Mouse (Mus musculus): ENCODE data around the gene Grid2ip. TPM values are rescaled to one million over a fixed set of nuclear protein-coding genes. Genes with fewer than 3 reads are reported as not detected.
"Not testable (repeated sequence)": the region's sequence is repeated elsewhere in the genome, so short reads cannot be mapped to it uniquely, and the experiment has no call there.

Gene Grid2ip
- total RNA-seq, 2 experiments from 2014 or later = 3.7 to 4.1 TPM

DNA sequence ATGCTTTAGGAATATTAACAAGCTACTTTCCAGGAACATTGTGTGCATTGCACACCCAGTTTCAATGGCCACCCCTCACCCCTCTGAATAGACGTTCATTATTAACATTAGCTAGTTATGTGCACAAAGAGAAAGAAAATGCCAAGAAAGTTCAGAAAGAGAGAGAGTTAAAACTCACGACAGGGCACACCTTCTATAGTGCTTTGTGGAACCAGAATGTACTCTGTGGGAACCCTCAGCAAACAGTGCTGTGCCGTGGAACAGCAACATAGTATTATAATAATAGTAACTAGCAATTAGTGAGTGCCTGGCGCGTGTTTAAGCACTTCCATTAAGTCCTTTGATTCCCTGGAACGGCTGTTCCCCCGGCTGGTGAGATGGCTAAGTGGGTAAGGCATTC is 4.3 kb downstream of the Grid2ip start:
- intact Hi-C loops (cut with DNase I) = no loop called here
- DNase-seq = no peak

GRCm38 (mm10) chr5:143363678-143364615 is 6.8 kb downstream of the Grid2ip start:
- DNase-seq = peak; percentile 90
- intact Hi-C loops (cut with DNase I) = no loop called here

DNA sequence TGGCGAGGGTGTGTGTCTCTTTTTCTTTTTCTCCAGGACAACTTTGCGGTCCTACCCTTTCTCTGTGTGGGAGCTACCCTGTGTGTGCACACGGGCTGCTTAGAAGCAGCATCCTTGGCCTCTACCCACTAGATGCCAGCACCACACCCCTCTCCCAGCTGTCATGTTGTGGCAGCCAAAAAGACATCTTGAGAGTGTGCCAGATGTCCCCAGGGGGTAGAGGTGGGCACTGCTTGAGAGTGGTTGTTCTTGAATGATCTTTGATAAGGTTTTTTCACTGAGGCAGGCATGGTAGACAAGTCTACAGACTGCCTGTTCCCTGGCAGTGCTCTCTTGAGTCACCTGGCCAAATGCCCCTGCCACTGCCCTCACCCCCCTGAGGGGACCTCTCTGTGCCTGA is 10.8 kb downstream of the Grid2ip start:
- intact Hi-C loops (cut with DNase I) = no loop called here
- DNase-seq = peak; percentile 89

- intact Hi-C loops (cut with DNase I) = no loop called here
- peak; percentile 70 for DNase-seq
Observed at GRCm38 (mm10) chr5:143369611-143370255, 12.6 kb downstream of the Grid2ip start.

- DNase-seq = peak; percentile 84
- intact Hi-C loops (cut with DNase I) = no loop called here
Observed at GRCm38 (mm10) chr5:143370416-143371145, 13.4 kb downstream of the Grid2ip start.

- intact Hi-C loops (cut with DNase I) = no loop called here
Observed at GRCm38 (mm10) chr5:143371146-143371510, 14.0 kb downstream of the Grid2ip start.

DNA sequence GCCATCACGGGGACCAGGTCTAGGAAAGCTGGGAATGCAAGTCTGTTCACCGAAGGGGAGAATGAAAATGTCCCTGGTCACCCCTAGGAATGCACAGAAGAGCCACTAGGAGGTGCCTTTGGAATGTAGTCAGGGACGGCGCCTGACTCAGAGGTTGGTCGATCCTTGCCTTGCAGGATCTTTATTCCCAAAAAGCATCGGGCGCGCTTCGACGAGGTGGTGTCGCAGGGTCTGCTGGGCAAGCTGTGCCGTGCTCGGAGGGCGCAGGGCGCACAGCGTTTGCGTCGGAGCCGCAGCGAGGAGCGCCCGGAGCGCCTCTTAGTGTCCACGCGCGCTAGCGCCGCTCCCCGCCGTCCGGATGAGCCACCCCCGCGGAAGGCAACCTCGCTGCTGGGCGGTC is 15.7 kb downstream of the Grid2ip start:
- no peak for DNase-seq
- intact Hi-C loops (cut with DNase I) = no loop called here

More at GRCm38 (mm10) chr5:143371146-143371510, 14.0 kb downstream of the Grid2ip start:
- DNase-seq = no peak

DNA sequence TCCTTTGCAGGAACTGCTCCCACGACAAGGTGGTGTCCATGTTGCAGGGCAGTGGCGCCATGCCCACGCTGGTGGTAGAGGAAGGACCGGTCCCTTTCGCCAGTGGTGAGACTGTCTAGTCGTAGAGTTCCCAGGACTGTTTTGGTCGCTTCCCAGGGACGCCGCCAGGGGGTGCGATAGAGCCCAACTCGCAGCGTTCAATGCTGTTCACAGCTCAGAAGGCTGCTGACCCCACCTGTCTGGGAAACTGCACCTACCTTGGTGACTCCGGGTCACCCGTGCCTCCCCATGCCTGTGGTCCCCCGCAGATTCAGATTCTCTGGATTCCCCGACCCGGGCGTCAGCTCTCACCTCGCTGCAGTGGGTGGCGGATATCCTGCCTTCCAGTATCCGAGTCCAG is 18.1 kb downstream of the Grid2ip start:
- peak; percentile 74 for DNase-seq
- intact Hi-C loops (cut with DNase I) = no loop called here

- intact Hi-C loops (cut with DNase I) = no loop called here
- DNase-seq = no peak
Observed at GRCm38 (mm10) chr5:143376156-143376555, 19.0 kb downstream of the Grid2ip start.

GRCm38 (mm10) chr5:143386797-143387621 is 29.9 kb downstream of the Grid2ip start:
- no peak for DNase-seq
- intact Hi-C loops (cut with DNase I) = no loop called here

DNA sequence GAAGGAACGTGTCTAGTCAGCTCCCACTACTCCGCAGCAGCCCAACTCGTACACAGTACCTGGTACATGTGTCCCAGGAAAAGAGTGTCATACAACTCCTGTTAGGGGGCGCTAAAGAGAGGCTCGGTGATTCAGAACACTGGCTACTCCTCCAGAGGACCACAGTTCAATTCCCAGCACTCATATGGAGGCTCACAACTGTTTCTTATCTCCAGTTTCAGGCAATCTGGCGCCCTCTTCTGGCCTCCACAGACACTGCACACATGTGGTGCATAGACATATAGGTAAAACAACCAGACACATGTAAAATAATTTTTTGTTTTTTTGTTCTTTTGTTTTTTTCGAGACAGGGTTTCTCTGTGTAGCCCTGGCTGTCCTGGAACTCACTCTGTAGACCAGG is 37.0 kb downstream of the Grid2ip start:
- DNase-seq = no peak
- intact Hi-C loops (cut with DNase I) = no loop called here

DNA sequence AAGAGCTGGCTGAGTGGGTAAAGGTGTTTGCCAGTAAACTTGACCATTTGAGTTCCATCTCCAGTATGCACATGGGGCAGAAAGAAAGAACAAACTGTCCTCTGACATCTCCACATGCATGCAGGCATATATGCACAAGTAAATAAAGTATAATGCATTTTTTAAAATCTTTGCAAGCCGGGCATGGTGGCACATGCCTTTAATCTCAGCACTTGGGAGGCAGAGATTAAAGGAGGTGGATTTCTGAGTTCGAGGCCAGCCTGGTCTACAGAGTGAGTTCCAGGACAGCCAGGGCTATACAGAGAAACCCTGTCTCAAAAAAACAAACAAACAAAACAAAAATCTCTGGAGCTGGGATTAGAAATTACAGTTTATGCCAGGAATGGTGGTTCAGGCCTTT is 37.8 kb downstream of the Grid2ip start:
- intact Hi-C loops (cut with DNase I); DNase-seq: not testable (repeated sequence)

DNA sequence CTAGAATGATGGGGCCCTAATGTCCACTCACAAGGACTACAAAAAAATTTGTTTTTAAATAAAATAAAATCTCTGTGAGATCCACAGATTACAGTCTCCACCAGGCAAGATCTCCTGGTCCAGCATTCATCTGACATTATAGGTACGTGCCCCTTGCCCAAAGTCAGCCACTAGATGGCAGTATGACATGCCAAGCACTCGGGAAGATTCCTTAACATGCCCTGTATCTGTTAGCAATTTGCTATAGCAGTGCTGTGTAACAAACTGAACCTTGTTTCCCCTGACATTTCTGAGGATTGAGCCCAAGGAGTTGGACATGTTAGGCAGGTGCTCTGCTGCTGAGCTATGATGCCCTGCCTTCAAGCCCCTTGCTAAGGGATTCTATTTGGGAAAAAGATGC is 38.5 kb downstream of the Grid2ip start:
- DNase-seq = no peak
- intact Hi-C loops (cut with DNase I) = no loop called here

GRCm38 (mm10) chr5:143400501-143400900 is 43.4 kb downstream of the Grid2ip start:
- intact Hi-C loops (cut with DNase I) = no loop called here
- no peak for DNase-seq

- intact Hi-C loops (cut with DNase I) = no loop called here
- DNase-seq = no peak
Observed at GRCm38 (mm10) chr5:143401556-143401955, 44.4 kb downstream of the Grid2ip start.

GRCm38 (mm10) chr5:143403221-143404147 is 46.3 kb downstream of the Grid2ip start, which contains the start of gene Kdelr2:
Kdelr2 (plus strand) TSS chr5:143403838.
- DNase-seq = peak; percentile 93
- intact Hi-C loops (cut with DNase I) = no loop called here

DNA sequence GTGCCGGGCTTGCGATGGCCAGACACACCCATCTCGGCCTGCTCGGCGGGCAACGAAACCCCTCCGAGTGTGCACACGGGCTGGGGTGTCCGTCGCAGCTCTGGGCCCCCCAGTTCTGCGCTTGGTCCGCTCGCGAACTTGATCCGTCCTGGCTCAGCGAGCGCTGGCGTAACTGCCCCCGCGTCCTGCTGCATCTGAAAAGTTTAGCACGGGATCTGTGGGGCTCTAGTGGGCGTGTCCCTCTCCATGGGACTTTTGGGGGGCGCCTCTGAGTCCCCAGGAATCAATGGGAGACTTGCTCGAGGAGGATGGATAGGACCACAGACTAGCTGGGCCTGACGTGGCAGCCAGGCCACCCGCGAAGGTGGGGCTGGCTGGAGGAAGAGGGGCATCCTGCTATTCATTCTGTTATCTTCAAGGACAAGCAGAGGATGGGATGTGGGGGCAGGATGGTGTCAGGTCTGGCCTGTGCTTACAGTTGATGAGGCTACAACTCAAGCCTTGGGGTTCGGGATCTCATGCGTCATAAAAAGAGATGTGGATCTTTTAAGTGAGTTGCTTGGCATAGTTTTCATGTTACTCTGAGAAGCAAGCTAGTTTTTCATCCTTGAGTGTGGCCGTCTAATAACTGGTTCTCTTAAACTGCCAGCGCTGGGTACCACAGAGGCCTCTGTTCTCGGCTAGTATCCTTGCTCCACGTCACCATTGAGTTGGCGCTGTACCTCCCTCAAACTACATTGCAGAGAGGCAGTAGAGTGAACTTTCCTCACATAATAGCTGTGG is 47.2 kb downstream of the Grid2ip start:
- intact Hi-C loops (cut with DNase I) = no loop called here
- no peak for DNase-seq

DNA sequence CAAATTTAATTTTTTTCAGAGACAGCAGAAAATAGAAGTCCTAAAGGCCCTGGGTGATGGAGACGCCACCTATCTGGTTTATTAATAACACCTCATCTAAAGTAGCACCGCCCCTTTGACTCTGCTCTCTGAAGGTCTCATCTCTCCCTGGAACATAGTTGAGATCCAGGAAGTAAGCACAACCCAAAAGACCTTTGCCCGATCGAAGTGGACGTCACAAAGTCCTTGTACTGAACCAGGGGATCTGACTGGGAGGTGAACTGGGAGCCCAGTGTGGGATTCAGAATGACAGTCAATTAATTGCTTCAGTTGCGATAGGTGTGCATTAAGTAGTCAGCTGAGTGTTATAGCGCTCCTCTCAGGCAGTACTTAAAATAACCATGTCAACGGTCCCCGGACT is 48.1 kb downstream of the Grid2ip start:
- no peak for DNase-seq
- intact Hi-C loops (cut with DNase I) = no loop called here

- intact Hi-C loops (cut with DNase I) = no loop called here
- DNase-seq = no peak
Observed at GRCm38 (mm10) chr5:143406548-143406947, 49.4 kb downstream of the Grid2ip start.

Data from left cerebral cortex, postnatal 4 days (tissue).